Mouse (Mus musculus): Measurements from ENCODE around the gene Tbcd. TPM values are rescaled to one million over a fixed set of nuclear protein-coding genes. Genes with fewer than 3 reads are reported as not detected.

Tbcd gene
- polyA plus RNA-seq, 2 experiments, result 38.7 to 43.4 TPM

- 0 out of 2 replicates have a peak overlapping the region, but pooled peaks have one; percentile 19 for H3K27ac ChIP-seq (replicated peaks; ENCODE audit: low read depth, low read length)
- no peaks in the 10 kb centered on the region for H3K9me3 ChIP-seq (ENCODE audit: control insufficient read depth, low read length)
- H3K36me3 ChIP-seq (ENCODE audit: control insufficient read depth, insufficient read depth, low read length), result peaks cover 23% of the 10 kb centered on the region
- no peaks in the 10 kb centered on the region for H3K27me3 ChIP-seq (ENCODE audit: control insufficient read depth, insufficient read depth, low read length)
- H3K4me2 ChIP-seq (replicated peaks; ENCODE audit: low read depth, low read length, severe bottlenecking), result no peak overlapping the region
- 81% methylated on average over 15 of the region's 15 CpGs for WGBS
- H3K9ac ChIP-seq (ENCODE audit: low read depth, low read length, severe bottlenecking), result no peak overlapping the region
- TF ChIP-seq POLR2A (IDR thresholded peaks at IDR 0.05; ENCODE audit: borderline replicate concordance, extremely low read depth, insufficient read depth, insufficient read length), result no peak
- H3K4me3 ChIP-seq (replicated peaks; ENCODE audit: low read length), result no peak overlapping the region
- H3K4me1 ChIP-seq (ENCODE audit: control insufficient read depth, insufficient read depth, low read length), result no peaks in the 10 kb centered on the region
- peak; percentile 18 for DNase-seq (ENCODE audit: low spot score)
- ATAC-seq (ENCODE audit: low FRiP score, low read depth), result no peak
These were observed 27.9 kb downstream of the Tbcd start for GRCm38 (mm10) chr11:121479476-121480203.

DNA sequence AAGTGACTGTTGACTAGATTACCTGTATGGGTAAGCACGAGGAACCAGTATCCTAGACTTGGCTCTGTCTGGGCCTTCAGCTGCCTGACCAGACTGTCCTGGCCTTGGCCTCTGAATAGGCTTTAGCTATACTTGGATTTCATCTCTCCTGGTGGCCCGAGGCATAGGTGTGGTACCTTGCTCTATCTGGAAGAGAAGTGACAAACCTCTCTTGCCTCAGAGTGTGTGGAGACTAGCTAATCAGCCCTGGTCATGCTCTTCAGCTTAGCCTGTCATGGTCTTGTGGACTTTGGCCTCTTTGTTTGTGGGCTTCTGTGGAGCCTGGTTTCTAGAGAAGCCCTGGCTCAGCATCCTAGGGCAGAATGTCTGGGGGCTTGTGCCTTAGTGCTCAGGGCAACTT, 29.4 kb downstream of the Tbcd start:
- TF ChIP-seq POLR2A (IDR thresholded peaks at IDR 0.05; ENCODE audit: borderline replicate concordance, extremely low read depth, insufficient read depth, insufficient read length), result no peak
- WGBS, result 89% methylated on average over 2 of the region's 2 CpGs
- Histone ChIP-seq H3K27ac (replicated peaks; ENCODE audit: low read depth, low read length) (no peak overlapping the region), H3K4me2 (replicated peaks; ENCODE audit: low read depth, low read length, severe bottlenecking) (no peak overlapping the region), H3K4me3 (replicated peaks; ENCODE audit: low read length) (no peak overlapping the region), H3K9ac (ENCODE audit: low read depth, low read length, severe bottlenecking) (no peak overlapping the region), H3K4me1 (ENCODE audit: control insufficient read depth, insufficient read depth, low read length) (no peaks in the 10 kb centered on the region), H3K36me3 (ENCODE audit: control insufficient read depth, insufficient read depth, low read length) (peaks cover 17% of the 10 kb centered on the region), H3K9me3 (ENCODE audit: control insufficient read depth, low read length) (no peaks in the 10 kb centered on the region), H3K27me3 (ENCODE audit: control insufficient read depth, insufficient read depth, low read length) (no peaks in the 10 kb centered on the region)
- ATAC-seq (ENCODE audit: low FRiP score, low read depth), result no peak
- DNase-seq (ENCODE audit: low spot score), result no peak

DNA sequence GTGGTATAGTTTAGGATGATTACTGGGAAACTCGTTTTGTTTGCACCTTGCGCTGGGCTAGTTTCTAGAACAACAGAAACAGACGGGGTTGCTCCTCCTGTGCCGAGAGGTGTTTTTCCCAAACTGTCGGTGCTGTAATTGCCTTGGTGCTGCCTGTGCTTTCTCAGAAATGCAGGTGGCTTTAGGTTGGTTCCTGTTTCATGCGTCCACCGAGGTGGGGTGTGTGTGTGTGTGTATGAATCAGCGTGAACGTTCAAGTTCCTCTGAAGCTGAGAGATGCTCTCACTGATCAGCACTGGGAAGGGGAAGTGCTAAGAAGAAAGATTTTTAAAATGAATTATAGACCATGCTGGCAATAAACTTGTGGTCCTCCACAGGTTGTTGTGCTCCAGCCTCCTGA, 34.1 kb downstream of the Tbcd start:
- H3K9me3 ChIP-seq (ENCODE audit: control insufficient read depth, low read length), result no peaks in the 10 kb centered on the region
- no peaks in the 10 kb centered on the region for H3K4me1 ChIP-seq (ENCODE audit: control insufficient read depth, insufficient read depth, low read length)
- no peaks in the 10 kb centered on the region for H3K27me3 ChIP-seq (ENCODE audit: control insufficient read depth, insufficient read depth, low read length)
- no peak for ATAC-seq (ENCODE audit: low FRiP score, low read depth)
- H3K4me2 ChIP-seq (replicated peaks; ENCODE audit: low read depth, low read length, severe bottlenecking), result no peak overlapping the region
- 69% methylated on average over 9 of the region's 9 CpGs for WGBS
- no peak overlapping the region for H3K4me3 ChIP-seq (replicated peaks; ENCODE audit: low read length)
- H3K36me3 ChIP-seq (ENCODE audit: control insufficient read depth, insufficient read depth, low read length), result no peaks in the 10 kb centered on the region
- DNase-seq (ENCODE audit: low spot score), result no peak
- H3K27ac ChIP-seq (replicated peaks; ENCODE audit: low read depth, low read length), result no peak overlapping the region
- no peak overlapping the region for H3K9ac ChIP-seq (ENCODE audit: low read depth, low read length, severe bottlenecking)
- TF ChIP-seq POLR2A (IDR thresholded peaks at IDR 0.05; ENCODE audit: borderline replicate concordance, extremely low read depth, insufficient read depth, insufficient read length), result no peak

DNA sequence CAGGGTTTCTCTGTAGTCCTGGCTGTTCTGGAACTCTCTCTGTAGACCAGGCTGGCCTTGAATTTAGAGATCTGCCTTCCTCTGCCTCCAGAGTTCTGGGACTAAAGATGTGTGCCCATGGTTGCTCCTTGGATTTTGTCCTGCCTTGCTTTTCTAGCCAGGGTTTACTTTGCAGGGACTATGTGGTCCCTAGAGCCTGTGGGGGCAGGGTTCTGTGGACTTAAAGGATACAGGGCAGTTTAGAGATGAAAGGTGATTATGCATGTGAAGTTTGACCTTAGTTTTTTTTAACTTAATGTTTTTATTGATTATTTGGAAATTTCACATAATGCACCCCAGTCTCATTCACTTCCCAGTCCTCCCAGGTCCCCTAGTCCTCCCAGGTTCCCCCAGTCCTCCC, 38.9 kb downstream of the Tbcd start:
- no peak overlapping the region for H3K4me3 ChIP-seq (replicated peaks; ENCODE audit: low read length)
- peaks cover 9% of the 10 kb centered on the region; the same call in 1 of the 2 replicates for H3K36me3 ChIP-seq (ENCODE audit: control insufficient read depth, insufficient read depth, low read length)
- ATAC-seq (ENCODE audit: low FRiP score, low read depth) (no peak), DNase-seq (ENCODE audit: low spot score) (no peak)
- no peak overlapping the region for H3K9ac ChIP-seq (ENCODE audit: low read depth, low read length, severe bottlenecking)
- H3K9me3 ChIP-seq (ENCODE audit: control insufficient read depth, low read length), result no peaks in the 10 kb centered on the region
- H3K4me2 ChIP-seq (replicated peaks; ENCODE audit: low read depth, low read length, severe bottlenecking), result no peak overlapping the region
- H3K4me1 ChIP-seq (ENCODE audit: control insufficient read depth, insufficient read depth, low read length), result no peaks in the 10 kb centered on the region
- no peaks in the 10 kb centered on the region for H3K27me3 ChIP-seq (ENCODE audit: control insufficient read depth, insufficient read depth, low read length)
- H3K27ac ChIP-seq (replicated peaks; ENCODE audit: low read depth, low read length), result no peak overlapping the region
- TF ChIP-seq POLR2A (IDR thresholded peaks at IDR 0.05; ENCODE audit: borderline replicate concordance, extremely low read depth, insufficient read depth, insufficient read length), result no peak

GRCm38 (mm10) chr11:121500595-121500994, 48.8 kb downstream of the Tbcd start:
- Histone ChIP-seq H3K4me3 (replicated peaks; ENCODE audit: low read length) (no peak overlapping the region), H3K27ac (replicated peaks; ENCODE audit: low read depth, low read length) (no peak overlapping the region), H3K9me3 (ENCODE audit: control insufficient read depth, low read length) (no peaks in the 10 kb centered on the region), H3K9ac (ENCODE audit: low read depth, low read length, severe bottlenecking) (no peak overlapping the region), H3K36me3 (ENCODE audit: control insufficient read depth, insufficient read depth, low read length) (peaks cover 28% of the 10 kb centered on the region), H3K27me3 (ENCODE audit: control insufficient read depth, insufficient read depth, low read length) (no peaks in the 10 kb centered on the region), H3K4me2 (replicated peaks; ENCODE audit: low read depth, low read length, severe bottlenecking) (no peak overlapping the region), H3K4me1 (ENCODE audit: control insufficient read depth, insufficient read depth, low read length) (no peaks in the 10 kb centered on the region)
- no peak for DNase-seq (ENCODE audit: low spot score)
- no peak for ATAC-seq (ENCODE audit: low FRiP score, low read depth)
- TF ChIP-seq POLR2A (IDR thresholded peaks at IDR 0.05; ENCODE audit: borderline replicate concordance, extremely low read depth, insufficient read depth, insufficient read length), result no peak
